Mouse (Mus musculus) liver, postnatal 0 days (tissue): ENCODE measurements around the gene Kif22.

Experiments used
- CTCF ChIP-seq: sonication (generic); IDR thresholded peaks from 2 replicates; pipeline ENCODE4 v1.5.1; 2016; ENCODE audit warnings: antibody characterized with exemption, low read depth
- EP300 ChIP-seq: IDR thresholded peaks from 2 replicates; pipeline ENCODE4 v1.6.1; 2016; ENCODE audit warnings: antibody characterized with exemption, low read depth, mild to moderate bottlenecking

DNA sequence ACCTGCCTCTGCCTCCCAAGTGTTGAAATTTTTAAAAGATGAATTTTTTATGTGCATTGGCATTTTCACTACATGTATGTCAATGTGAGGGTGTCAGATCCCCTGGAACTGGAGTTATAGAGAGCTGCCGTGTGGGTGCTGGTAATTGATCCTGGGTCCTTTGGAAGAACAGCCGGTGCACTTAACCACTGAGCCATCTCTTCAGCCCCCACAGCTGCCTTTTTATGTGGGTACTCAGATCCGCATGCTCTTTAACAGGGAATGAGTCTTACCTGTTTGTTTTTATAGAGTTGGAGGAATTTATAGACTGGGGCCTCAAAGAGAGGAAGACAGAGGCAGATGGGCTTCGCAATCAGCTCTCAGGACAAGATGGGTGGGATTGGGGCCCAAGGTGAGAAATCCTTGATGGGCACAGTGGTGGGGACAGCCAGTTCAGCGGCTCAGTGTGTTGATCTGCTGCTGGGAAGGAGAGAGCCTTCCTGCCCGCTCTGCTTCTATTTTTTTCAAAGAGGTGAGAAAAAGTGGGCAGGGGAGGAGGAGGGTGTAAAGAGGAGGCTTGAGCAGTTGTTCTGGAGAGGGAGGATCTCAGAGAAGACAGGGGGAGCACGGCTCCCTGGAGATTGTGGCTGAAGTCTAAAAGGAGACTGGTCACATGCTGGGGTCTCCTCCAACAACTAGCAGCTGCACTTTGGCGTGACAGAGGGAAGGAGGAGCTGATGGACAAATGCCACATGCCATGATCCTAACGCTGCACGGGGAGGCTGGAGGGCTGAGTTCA is 57.4 kb downstream of the Kif22 start:
- no peak for TF ChIP-seq CTCF
- no peak for TF ChIP-seq EP300
